Mouse (Mus musculus) left cerebral cortex, adult 18-20 months (tissue): ENCODE data around the gene Commd4. TPM values are rescaled to one million over a fixed set of nuclear protein-coding genes. Genes with fewer than 3 reads are reported as not detected.
A peak's percentile ranks its signal among the peaks of the same experiment; 100 is the strongest.

Source experiments
- DNase-seq, 2 experiments: peaks; one replicate each; pipeline ENCODE4 v3.0.0; 2021 to 2022; ENCODE audit warnings: low spot score in 2 of 2, mixed read lengths in 1 of 2
- total RNA-seq, 2 experiments: library from RNA; stranded (reverse); gene quantifications; 2 replicates each; pipeline ENCODE4 v1.2.3; 2021

Gene Commd4
- total RNA-seq, 2 experiments from 2014 or later: 80.9 to 92.2 TPM

DNA sequence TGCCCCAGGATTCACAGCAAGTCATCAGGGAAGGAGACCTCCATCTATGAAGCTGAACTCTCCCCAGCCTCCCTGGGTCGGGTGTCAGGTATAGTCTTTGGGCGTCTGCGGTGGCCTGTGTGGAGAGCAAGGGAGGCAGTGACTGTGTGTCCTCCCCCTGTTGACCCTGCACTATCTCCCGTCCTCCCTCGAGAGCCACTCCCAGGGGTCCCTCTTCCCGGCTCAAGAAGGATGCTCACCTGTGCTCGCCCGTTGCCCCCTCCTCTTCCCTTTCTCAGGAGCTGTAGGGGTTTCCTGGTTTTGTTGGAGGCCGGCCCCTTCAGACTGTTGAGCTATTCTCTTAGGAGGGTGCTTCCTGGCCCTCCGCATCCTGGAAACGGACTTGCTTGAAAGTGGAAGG, 14.9 kb downstream of the Commd4 start:
- DNase-seq: no peak

DNA sequence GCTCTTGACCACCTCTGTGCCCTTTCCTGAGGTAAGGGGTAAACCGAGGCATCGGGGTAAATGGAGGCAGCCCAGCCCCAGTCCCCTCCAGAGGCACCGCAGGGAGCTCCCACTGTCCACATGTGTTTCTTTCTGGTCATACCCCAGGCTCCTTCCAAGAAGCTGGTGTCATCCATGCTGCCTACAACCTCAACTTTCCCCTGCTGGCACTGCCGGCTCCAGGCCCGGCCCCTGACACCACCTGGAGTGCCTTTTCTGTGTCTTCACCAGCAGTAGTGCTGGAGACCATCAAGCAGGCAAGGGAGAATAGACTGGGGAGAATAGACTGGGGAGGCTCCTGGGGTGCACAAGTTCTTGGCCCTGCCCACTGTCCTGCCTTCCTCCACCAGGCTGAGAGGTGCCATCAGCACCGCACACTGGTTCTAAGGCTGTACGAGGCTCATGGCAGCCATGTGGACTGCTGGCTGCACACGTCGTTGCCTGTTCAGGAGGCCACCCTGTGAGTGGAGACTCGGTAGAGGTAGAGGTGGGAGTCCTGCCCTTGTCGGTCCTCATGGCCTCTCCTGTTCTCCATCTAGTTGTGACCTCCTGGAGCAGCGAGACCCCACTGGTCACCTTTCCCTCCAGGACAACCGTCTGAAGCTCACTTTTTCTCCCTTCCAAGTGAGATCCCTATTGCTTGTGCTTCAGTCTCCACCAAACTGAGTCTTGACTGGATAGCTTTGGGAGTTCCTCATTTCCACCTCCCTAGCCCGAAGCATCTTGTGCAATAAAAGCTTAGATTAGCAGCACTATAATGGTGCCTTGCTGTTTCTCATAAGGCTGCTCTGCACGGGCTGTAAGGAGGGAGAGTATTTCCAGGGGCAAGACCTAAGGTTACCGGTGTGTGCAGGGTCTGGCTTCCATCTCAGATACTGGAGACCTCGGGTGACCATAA, 16.4 kb downstream of the Commd4 start:
- DNase-seq: no peak

DNA sequence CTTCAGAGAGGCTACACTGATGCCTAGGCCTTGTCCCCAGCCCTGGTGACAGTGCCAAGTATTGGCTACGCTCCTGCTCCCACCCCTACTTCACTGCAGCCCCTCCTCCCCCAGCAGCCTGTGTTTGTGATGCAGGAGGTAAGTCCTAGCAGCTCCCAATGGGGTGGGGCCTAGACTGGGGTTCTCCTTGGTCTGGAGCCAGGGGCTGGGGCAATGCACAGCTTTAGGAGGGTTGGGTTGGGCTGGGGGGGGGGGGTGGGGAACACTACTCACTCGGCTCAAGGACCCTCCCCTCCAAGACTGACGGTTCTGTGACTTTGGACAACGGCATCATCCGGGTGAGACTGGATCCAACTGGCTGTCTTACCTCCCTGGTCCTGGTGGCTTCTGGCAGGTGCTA, 18.6 kb downstream of the Commd4 start:
- no peak for DNase-seq

DNA sequence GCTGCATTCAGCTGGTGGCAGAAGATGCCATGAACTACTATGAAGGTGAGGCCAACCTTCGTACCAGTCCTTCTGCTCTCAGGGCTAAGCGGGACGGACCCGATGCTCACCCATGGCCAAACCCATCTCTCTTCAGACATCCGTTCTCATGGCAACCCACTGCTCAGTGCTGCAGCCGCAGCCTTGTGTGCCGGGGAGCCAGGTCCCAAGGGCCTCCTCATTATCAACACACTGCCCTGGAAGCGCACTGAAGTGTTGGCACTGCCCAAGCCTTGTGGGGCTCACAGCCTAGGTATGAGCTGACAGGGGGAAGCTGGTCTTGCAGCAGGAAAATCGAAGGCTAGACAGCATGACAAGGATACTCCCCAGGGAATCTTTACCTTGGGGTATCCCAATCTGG, 19.0 kb downstream of the Commd4 start:
- DNase-seq: no peak

DNA sequence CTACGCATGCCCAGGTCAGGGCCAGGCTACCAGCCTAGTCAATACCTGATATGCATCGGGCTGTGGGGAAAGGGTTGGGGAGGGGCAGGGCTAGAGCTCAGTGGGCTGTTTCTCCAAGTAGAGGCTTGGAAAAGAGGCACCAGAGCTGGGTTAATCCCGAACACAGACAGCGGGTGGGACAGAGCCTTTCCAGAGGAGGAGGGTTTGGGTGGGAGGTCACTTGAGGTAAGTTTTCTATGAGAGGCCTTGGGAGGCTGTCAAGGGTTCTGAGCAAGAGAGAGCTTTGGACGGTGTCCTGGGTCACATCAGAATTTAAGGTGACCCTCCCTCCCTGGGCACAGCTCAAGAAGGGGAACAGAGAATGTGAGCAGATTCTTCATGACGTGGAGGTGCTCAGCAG, 19.6 kb downstream of the Commd4 start:
- DNase-seq: no peak

DNA sequence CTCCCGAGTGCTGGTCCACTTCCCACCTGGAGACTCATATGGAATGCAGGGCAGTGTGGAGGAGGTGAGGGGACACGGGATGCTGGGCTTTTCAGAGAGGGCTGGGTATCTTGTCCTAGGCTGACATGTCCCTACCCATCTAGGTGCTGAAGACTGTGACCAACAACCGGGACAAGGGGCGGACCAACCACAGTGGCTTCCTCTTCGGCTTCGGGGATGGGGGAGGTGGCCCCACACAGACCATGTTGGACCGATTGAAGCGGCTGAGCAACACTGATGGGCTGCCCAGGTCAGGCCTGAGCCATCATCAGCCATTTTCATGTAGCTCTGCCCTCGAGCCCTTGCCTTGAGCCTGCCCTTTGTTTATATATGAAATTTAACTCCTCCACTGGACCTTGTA, 20.4 kb downstream of the Commd4 start:
- no peak for DNase-seq

DNA sequence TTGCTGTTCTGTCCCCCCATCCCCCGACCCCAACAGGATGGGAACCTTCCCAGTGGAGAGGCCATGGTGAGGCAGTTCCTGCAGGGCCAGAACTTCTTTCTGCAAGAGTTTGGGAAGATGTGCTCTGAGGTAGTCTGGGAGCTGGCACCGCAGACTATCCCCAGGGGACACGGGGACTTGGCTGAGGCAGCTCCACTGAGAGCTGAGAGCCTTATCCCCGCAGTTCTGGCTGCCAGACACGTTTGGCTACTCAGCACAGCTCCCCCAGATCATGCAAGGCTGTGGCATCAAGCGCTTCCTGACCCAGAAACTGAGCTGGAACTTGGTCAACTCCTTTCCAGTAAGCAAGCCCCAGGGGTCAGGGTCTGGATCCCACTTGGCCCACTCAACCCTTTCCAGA, 20.9 kb downstream of the Commd4 start:
- no peak for DNase-seq

DNA sequence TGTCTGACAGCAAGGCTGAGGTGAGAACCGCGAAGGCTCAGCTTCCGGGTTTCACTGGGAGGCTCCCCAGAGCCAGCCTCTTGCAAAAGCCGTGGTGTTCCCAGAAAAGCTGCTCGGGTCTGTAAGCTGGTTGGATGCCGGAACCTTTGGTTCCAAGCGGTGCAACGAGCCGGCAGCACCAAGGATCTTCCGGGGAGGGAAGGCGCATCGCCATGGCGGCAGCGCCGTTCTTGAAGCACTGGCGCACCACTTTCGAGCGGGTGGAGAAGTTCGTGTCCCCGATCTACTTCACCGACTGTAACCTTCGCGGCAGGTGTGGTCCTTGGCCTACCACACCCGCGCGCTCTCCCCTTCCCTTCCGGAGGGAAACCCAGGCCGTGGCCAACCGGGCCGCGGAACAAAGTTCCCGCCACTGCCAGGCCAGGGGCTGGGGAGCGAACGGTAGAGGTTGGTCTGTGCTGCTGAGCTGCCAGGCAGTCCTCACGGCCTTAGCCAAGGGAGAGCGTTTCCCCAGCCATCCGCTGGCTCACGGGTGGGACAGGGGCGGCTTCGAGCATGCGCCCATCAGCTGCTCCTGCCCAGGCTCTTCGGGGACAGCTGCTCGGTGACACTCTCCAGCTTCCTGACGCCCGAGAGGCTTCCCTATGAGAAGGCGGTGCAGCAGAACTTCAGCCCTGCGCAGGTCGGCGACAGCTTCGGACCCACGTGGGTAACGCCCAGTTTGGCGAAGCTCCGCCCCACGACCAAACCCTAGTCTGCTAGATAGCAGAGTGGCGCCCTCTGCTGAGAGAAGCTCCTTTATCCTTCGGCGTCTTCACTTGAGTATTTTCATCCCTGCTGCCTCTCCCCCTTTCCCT, 27.3 kb downstream of the Commd4 start, which contains the start of gene Man2c1:
TSS of gene Man2c1 (plus strand) at position 114 of the 857 bp plus-strand sequence.
- DNase-seq: peak; percentile 93 to 96

DNA sequence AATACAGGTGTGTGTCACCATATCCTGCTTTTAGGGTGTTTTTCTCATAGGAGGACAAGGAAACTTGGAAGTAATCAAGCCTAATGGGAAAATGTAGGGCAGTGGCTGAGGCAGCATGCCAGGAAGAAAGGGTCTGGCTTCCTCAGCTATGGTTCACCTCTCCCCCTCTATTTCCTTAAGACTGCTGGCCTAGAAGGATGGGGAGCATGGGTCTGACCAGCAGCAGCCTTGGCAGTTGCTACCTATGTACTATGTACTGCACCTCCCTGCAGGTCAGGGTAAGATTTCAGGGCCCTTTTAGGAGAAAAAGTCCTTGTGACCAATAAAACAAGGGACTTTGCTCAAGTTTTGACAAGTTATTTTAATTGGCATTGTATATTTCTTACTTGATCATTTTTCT, 28.5 kb downstream of the Commd4 start:
- no peak for DNase-seq

DNA sequence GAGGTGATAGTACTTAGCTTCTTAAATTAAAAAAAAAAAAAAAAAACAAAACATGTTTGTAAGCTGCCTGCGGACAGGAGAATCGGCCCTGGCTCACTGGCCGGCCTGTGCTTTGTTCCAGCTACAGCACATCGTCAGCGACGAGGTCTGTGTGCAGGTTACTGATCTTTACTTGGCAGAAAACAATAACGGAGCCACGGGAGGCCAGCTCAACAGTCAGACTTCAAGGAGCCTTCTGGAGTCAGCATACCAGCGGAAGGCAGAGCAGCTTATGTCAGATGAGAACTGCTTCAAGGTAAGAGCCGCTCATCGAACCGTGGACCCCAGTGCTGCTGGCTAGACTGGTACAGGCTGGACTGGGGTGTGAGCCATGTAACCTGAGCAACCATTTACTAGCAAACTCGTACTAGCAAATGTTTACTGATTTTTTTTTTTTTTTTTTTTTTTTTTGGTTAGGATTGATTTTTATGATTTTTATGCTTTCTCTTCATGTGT, 40.8 kb downstream of the Commd4 start:
- DNase-seq: no peak

Other genes starting within 250 kb of the Commd4 start
- 1 to 10 TPM; 6.8 to 7.4 TPM for gene Snx33, start 230.0 kb downstream of the Commd4 start, total RNA-seq
- gene Imp3, start 220.9 kb downstream of the Commd4 start, total RNA-seq: 10 to 100 TPM; 47.6 to 52.3 TPM
- gene Snupn, start 207.5 kb downstream of the Commd4 start, total RNA-seq: 10 to 100 TPM; 16.1 to 16.7 TPM
- gene Ptpn9, start 163.4 kb downstream of the Commd4 start, total RNA-seq: 10 to 100 TPM; 33.8 to 34.5 TPM
- gene Sin3a, start 86.3 kb downstream of the Commd4 start, total RNA-seq: 10 to 100 TPM; 32.3 to 34.7 TPM
- 100 to 1,000 TPM; 127 to 138 TPM for gene Man2c1, start 27.6 kb downstream of the Commd4 start, total RNA-seq
- 1 to 10 TPM; 8.5 TPM for gene Neil1, start 10.0 kb downstream of the Commd4 start, total RNA-seq
- gene Trcg1, start 78.2 kb upstream of the Commd4 start, total RNA-seq: not detected
- gene 1700017B05Rik, start 104.3 kb upstream of the Commd4 start, total RNA-seq: 10 to 100 TPM; 14.1 to 18.9 TPM